Mouse (Mus musculus): ENCODE results near the gene Ccdc9b.

The Ccdc9b gene

DNA sequence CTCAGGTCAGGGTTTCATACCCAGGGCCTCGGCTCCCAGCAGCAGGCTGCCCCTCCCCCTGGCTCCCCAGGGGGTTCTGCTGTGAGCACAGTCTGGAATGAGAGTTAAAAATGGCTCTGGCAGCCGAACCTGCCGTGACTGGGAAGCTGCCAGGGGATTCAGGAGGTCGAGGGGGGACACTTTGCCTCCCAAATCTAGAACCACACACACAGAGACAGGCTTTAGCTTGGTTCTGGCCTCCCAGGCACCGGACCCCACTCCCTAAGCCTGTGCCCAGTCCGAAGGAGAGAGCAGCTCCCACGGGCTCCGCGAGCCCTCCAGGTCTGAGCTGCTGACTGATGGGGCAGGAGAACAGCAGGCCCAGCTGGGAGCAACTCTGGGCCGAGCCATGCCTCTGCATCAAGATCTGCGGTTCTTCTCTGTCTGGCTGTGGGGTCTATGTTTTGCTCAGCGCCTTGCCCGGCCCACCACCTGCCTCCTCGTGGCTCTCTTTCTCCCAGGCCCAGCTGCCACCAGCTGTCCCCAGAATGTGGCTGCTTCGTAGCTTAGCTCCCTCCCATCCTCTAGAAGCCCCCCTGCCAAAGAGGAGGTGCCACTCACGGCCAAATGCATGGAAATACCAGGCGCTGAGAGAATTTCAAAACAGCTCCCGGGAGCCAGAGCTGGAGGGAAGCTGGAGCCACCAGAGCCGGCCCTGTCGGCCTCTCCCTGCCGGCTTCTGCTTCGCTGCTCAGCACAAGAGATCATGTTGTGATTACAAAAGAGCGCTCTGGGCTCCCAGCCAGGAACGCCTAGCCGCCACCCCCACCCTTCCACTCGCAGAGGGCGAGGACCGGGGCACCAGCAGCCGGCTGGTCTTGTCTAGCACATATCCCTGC, at the start of gene Ccdc9b:
Gene Ccdc9b, minus strand, starts transcription at position 756 of the 878 bp plus-strand sequence.
- peak; percentile 93 for DNase-seq

DNA sequence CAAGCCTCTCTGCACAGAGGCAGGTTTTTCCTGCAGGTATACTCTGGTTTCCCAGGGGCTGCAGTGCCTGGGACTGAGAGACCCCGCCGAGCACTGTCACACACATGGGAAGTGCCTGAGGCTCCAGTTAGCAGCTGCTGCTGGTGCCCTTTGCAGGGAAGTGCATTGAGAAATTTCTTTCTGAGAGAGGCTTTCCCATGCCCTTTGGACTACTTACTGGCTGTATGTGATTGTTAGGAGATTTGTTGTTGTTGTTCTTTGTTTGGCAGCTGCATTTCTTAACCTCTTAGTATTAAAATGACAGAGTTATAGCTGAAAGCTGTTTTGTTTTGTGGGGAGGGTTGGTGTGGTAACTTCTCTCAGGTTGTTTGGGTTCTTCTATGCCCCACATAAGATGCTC, 48.4 kb upstream of the Ccdc9b start:
- DNase-seq, result no peak

DNA sequence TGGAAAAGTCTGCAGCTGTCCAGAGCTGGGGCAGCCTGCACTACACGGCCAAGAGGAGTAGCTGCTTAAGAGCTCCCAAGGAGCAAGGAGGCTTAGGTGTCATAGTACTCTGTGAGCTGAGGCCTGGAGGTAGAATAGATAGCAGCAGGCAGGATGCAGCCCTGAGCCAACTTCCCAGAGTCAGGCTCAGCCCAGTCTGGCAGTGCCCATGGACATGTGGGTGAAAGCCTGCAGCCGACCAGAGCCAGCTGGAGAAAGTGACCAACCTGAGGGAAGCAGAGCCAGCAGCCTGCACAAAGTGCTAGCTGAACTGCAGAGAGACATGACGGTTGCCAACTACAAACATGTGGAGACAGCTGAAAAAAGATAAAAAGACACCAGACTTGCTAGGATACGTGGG, 44.4 kb upstream of the Ccdc9b start:
- peak; percentile 77 for DNase-seq

DNA sequence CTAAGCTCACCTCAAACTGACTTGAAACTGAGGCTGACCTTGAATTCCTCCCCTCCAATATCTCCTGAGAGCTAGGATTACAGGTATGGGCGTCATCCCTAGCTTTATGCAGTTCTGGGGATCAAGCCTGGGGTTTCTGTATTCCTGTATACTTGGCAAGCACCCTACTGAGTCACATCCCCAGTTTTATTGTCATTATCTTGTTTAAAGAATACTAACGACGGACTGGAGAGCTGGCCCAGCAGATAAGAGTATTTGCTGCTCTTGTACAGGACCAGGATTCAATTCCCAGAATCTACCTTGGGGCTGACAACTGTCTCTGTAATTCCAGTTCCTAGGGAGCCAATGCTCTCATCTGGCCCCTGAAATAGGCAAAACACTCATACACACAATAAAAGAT, 43.3 kb upstream of the Ccdc9b start:
- no peak for DNase-seq

DNA sequence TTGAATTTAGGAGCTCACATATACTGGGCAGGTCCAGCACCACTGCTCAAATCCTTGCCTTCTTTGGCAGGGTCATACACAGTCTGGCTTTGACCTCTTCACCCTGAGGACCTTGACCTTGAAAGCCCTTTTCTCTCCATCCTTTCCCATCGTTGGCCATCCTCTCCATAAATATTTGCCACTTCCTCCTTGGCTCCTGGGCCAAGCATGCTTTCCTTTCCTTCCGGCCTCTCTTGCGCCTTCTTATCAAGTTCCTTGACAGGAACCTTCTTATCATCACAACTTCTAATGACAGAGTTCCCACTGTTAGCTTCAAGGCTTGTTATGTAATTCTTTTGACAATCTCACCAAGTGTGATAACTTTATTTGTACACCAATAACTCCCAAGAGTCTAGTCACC, 42.7 kb upstream of the Ccdc9b start:
- DNase-seq, result no peak

DNA sequence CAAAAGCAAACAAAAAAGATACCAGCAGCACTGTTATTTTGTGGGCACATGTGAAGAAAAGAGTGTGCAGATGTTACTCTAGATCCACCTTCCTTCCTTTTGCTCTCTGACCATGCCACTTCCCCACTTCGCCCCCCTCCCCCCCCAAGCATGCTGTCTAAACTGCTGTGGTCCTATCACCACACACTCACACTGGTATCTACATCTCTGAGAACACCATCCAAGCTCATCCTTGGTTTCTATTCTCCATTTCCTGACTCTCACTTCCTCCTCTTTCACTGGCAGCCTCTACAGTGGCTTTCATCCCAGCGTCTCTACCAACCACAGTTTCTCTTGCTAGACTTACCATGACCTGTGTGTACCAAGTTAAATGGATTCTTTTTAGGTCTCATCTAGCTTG, 42.0 kb upstream of the Ccdc9b start:
- DNase-seq, result no peak

DNA sequence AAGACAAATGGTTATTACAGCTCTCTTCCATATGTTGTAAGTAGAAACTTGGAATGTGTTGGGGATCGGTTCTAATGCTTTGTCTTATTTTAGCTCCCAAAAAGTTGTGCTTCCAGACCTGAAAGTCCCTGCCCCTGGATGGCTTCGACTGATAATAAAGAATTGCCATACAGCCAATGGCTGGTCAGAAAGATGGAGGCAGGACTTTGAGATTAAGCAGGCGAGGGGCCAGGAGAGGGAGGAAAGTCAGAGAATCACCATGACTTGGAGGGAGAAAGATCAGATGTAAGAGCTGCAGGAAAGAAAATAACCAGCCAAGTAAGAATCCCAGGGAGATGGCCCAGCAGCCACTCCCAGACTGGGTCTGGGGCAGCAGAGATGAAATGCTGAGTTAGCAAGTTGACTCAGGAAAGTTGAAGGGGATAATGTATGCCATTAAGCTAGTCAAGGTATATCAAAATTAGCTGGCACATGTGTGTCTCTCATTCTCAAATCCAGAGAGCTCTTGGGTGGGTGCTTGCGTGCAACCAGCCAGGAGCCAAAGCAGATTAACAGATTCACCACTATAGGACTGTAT, 40.2 kb upstream of the Ccdc9b start:
- DNase-seq, result no peak

DNA sequence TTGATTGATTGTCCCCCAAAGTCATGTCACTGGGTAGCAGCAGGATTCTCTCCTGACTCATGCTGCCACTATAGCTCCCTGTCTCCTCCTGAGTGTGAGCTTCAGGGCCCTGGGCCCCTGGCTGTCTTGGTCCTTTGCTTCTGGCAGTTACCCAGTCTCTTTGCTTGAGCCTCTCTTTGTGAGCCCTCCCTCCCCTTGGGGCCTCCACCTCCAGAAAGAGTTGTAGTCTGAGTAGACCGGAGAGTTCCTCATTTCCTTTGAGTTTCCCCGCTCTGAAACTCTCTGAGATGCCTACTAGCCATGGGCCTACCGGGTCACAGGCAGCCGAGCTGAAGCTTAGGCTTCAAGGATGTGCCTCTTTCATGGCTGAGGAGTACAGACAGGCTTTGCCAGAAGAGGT, 31.2 kb upstream of the Ccdc9b start:
- no peak for DNase-seq

DNA sequence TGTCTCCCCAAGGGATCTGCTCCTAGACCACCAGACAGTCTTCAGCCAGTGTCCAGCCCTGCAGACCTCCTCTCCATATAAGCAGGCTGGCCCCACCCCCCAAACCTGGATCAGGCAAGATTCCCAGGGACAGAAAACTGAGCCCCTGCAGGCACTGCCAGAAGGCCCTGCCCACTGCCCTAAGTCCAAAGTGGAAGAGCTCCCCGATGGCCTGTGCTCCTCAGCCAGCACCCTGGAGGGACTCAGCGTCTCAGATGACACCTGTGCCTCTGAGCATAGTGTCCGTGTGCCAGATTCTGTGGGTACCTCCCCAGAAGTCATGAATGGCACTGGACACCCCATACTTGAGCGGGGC, 29.8 kb upstream of the Ccdc9b start:
- DNase-seq, result peak; percentile 59

DNA sequence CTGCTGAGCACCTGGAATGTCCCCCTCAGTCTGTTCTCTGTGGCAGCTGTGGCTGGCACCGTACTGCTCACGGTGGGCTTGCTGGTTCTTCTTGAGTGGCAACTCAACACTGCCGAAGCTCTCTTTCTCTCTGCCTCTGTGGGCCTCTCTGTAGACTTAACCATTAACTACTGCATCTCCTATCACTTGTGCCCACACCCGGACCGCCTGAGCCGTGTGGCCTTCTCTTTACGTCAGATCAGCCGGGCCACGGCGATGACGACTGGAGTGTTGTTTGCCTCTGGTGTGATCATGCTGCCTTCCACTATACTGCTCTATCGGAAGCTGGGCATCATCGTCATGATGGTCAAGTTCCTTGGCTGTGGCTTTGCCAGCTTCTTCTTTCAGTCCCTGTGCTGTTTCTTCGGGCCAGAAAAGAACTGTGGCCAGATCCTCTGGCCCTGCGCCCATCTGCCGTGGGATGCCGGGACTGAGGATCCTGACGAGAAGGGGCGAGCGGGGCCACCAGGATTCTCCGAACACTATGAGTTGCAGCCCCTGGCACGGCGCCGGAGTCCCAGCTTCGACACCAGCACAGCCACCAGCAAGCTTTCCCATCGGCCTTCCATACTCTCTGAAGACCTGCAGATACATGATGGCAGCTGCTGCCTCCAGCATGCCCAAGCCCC, 29.3 kb upstream of the Ccdc9b start:
- peak; percentile 64 for DNase-seq

DNA sequence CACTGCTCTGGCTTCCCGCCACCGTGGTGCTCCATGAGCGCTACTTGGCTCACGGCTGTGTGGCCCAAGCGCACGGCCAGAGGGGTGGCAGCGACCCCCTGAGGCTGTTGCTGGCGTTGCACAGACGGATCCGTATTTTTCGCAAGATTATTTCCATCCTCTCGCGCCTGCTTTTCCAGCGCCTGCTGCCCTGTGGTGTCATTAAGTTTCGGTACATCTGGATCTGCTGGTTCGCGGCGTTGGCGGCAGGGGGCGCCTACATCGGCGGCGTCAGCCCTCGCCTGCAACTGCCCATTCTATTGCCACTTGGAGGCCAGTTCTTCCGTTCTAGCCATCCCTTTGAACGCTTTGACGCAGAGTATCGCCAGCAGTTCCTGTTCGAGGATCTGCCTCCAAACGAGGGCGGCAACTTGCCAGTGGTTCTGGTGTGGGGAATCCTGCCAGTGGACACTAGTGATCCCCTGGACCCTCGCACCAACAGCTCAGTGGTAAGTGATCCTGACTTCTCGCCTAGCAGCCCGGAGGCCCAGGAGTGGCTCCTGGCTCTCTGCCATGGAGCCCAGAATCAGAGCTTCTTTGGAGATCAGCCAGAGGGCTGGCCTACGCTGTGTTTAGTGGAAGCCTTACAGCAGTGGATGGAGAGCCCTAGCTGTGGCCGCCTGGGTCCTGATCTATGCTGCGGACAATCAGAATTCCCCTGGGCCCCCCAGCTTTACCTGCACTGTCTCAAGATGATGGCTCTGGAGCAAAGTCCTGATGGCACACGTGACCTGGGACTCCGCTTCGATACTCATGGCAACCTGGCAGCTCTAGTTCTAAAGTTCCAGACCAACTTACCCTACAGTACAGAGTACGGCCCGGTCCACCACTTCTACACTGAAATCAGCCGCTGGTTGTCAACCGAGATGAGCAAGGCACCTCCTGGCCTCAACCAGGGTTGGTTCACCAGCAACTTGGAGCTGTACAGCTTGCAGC, 28.4 kb upstream of the Ccdc9b start:
- peak; percentile 91 for DNase-seq

DNA sequence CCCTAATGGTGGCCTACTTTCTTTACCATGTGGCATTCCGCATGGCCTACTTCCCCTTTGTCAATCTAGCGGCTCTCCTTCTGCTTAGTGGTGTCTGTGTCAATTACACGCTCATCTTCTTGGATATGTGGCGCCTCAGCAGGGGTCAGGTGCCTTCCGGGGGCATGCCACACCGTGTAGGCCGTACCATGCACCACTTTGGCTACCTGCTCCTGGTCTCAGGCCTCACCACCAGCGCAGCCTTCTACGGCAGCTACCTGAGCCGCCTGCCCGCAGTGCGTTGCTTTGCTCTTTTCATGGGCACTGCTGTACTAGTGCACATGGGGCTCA, 27.7 kb upstream of the Ccdc9b start:
- no peak for DNase-seq

DNA sequence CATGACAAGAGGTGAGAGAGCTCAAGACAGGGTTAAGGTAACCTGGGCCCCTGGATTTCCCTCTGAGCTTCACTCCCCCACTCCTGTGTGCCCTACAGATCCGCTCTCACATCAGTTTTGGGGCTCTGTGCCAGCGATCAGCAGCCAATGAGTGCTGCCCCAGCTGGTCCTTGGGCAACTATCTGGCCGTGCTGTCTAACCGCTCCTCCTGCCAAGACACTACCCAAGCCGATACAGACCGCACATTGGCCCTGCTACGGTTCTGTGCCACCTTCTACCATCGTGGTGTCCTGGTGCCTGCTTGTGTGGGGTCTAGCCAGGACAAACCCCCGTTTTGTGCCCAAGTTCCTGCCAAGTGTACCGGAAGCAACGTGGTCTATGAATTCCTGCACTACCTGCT, 27.0 kb upstream of the Ccdc9b start:
- DNase-seq, result peak; percentile 91

DNA sequence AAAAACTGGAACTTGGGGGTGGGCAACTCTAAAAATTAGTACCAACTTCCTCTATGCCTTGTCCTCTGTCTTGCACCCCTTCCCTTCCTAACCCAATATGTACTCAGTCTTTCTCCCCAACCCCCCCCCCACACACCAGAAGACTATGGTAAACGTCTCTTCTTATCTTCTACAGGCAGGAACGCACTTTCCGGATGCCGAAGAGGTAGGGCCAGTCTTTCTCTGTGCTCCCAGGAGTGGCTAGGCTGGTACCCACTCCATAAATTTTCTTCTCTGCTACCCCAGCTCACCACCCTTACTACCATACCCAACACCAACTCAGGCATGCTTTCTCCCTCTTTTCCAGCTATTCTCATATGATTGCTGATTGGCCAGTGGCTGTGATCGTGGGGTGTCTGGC, 24.1 kb upstream of the Ccdc9b start:
- DNase-seq, result no peak

DNA sequence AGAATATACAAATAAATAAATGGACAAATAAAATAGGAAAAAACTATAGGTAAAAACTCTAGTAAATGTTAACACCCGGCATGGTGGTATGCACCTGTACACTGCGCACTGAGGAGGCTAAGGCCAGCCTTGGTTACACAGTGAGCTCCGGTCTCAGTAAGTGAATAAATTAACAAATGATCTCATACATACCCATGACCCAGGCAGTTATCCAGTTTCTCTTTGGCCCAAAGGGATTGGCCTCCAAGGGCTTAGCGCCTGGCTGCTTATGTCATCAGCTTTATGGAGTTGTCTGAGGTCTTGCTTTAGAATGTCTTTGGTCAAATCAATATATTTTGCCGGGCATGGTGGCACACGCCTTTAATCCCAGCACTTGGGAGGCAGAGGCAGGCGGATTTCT, 21.2 kb upstream of the Ccdc9b start:
- DNase-seq, result no peak

DNA sequence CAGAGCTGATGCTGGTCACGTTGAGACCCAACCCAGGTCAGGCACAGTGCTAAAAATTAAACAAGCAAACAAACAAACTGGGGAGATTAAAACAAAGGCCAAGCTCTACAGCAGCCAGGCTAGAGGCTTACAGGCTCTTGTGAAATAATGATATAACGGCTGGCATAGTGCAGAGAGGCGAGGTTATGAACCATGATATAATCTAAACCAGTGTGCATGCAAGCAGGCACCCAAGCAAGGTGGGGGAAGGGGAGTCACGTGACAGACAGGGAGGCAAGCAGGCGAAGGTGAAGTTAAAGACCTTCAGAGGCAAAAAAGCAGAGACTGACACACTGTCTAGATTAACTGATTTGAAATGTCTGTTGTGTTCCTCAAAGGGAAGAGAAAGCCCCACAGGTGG, 20.6 kb upstream of the Ccdc9b start:
- no peak for DNase-seq

DNA sequence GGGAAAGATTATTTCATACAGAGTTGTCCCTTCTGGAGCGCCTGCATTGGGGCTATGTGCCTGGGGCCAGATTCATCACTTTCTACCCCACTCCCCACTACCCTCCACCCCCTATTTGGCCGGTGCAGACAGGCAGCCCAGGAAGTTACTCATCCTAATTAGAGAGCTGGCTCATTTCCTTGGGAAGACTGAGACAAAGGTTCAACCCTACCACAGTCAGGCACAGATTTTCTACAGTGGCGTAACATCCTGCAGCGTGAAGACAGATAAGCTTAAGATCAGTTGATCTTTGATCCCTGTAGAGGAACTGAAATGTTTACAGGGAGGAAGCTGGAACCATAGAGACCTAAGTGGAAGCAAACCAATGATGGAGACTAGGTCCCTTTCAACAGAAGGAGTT, 19.8 kb upstream of the Ccdc9b start:
- no peak for DNase-seq

DNA sequence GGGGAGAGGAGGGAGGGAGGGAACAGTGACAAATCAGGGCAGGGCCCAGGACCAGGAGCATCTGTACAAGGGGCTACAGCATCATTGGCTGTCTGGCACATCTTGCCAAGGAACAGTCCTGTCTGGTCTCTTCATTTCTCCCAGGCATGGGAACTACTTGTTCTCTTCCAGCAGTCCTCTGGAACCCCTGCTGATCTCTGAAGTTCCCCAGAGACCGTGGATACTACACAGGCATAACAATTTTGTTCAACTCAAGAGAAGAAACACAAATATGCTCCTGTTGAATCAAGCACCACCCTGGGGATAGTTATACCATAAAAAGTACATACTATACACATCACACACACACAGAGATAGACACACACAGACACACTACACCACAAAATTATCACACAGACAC, 18.7 kb upstream of the Ccdc9b start:
- peak; percentile 42 for DNase-seq

DNA sequence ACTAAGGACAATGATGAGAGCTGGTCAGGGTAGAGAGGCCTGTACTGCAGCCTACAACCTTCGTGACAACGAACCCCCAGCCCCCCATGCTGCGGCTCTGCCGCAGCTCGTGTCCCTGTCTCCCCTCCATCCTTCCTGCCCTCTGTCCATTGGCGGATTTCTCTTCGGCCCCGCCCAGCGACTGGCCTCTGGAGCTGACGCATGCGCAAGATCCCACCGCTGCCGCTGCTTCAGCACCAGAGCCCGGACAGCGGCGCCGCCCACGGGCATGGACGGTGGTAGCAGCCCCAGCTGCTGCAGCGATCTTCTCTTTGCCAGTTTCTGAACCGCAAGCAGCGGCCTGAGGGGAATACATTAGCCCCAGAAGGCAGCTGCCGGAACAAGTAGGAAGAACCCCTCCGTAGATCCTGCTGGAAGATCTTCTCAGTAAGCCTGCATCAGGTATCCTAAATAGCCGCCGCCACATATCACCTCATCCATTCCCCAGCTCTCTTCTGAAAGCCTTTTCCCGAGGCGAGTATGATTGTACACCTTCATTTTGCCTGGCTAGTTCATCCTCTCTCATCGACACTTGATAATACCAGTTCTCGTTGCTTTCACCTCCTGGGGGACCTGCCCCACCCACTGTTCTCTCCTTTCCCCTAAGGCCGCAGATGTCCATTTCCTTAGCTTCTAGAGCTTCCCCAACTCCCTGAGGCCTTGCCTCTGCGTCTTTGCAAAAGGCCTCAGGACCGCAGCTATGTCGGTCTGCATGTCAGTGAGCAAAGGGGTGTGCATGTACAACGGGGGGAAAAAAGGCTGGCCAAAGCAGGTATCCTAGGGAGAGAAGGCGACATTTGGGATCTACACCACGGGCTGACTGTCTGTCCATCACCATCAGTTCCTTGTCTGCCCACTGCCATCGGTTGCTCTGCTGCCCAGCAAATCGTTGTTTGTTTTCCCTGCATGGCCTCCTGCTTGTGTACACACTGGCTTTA, 17.3 kb upstream of the Ccdc9b start, which contains the start of gene Disp2:
Gene Disp2, plus strand, starts transcription at position 216 of the 977 bp plus-strand sequence.
- DNase-seq, result peak; percentile 96

DNA sequence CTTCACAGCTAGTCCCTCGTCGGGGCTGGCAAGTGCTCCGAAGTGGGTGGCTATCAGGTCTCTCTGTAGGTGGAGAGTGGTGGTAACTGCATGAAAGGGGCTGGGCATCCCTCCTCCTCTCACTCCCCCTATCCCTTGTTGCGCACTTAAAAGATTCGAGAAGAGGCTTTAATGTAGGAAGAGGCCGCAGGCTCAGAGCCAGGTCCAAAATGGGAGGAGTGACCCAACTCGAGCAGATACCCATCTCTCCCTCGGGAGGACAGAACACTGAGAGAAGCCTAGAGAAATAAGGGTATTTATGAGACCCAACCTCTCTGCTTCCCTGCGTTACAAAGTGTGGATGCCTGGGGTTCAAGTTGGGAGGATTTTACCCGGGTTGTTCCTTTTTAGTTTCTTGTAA, 16.6 kb upstream of the Ccdc9b start:
- peak; percentile 69 for DNase-seq

DNA sequence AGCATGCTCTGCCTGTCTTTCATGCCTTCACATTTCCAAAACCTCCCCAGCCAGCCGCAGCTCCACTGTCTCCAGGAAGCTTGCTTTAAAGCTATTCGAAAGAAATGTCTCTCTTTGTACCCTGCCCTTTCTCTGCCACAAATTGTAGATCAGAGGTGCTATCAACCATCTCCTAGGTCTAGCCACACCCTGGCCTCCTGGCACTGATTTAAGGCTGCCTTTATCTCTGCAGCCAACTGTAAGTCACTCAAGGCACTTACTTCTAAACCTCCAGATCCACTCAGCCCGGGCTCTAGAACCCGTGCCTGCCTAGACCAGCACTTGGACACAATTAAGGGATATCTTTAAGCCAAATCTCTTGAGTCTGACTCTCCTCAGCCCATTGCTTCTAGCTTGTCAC, 16.0 kb upstream of the Ccdc9b start:
- no peak for DNase-seq

DNA sequence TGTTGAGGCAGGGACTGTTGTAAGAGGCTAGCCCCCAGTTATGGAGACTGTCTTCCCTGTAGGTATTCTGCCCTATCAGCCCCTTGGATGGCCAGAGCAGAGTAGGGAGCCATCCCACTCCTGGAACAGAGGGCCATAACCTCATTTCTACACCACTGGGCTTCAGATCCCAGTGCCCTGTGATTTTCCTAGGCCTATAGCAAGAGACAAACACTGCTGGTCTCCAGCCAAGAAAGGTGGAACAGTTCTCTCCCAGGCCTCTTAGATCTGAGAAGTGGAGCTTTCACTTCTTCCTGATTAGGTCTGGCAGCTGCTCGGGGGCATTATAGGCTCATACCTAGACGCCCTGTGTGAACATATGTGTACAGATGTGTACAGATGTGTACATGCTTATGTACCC, 13.8 kb upstream of the Ccdc9b start:
- no peak for DNase-seq
